Mouse (Mus musculus) heart, embryonic 14.5 days (tissue): ENCODE measurements around the gene Zfp772. TPM values are rescaled to one million over a fixed set of nuclear protein-coding genes. Genes with fewer than 3 reads are reported as not detected.

ENCODE experiments used
- polyA plus RNA-seq: library from polyadenylated mRNA; unstranded; fragments of >200 nt; fragmentation: Nextera tagmentation; extraction: Ambion mirVana; gene quantifications from 2 replicates; pipeline ENCODE4 v1.2.1, GENCODE M21; 2014

The Zfp772 gene
- polyA plus RNA-seq, 1 experiment from 2014 or later, result 3.9 TPM

Other genes starting within 250 kb of the Zfp772 start
- not detected in 2 replicates for gene Aurkc, start 214.7 kb downstream of the Zfp772 start, polyA plus RNA-seq
- 6.8 and 9.2 TPM in 2 replicates for gene Zfp954, start 88.5 kb downstream of the Zfp772 start, polyA plus RNA-seq
- 0.98 and 1.3 TPM in 2 replicates for gene Zfp773, start 73.2 kb downstream of the Zfp772 start, polyA plus RNA-seq
- 1.2 and 1.6 TPM in 2 replicates for gene Zfp418, start 38.7 kb downstream of the Zfp772 start, polyA plus RNA-seq
- gene Vmn2r29, start 37.3 kb upstream of the Zfp772 start, polyA plus RNA-seq, result 0.14 TPM in 1 of 2 replicates, not detected in the other
- 1.9 and 2.3 TPM in 2 replicates for gene Gm45844, start 68.3 kb upstream of the Zfp772 start, polyA plus RNA-seq
- 46.2 and 50.1 TPM in 2 replicates for gene Clcn4, start 90.9 kb upstream of the Zfp772 start, polyA plus RNA-seq
- gene Vmn2r30, start 127.6 kb upstream of the Zfp772 start, polyA plus RNA-seq, result not detected in 2 replicates
- not detected in 2 replicates for gene Gm45783, start 164.6 kb upstream of the Zfp772 start, polyA plus RNA-seq
- not detected in 2 replicates for gene Vmn2r31, start 189.7 kb upstream of the Zfp772 start, polyA plus RNA-seq